In genomic region chr3:33044799-33045106, GRCm38 (mm10) we compare ENCODE assay signal across 18 mouse cellular contexts.
"Had no signal": no experiment of that assay in that cellular context is flagged by ENCODE, and none has a peak within 500 bp of the region (broad histone marks: within the 10 kb centered on the region; RNA-seq: fewer than 3 reads in every experiment).

No protein-coding gene starts in this region.

- H3K9me3 ChIP-seq: limb, embryonic 10.5 days; liver, embryonic 15.5 days; neural tube, embryonic 12.5 days had no signal

- H3K4me2 ChIP-seq: liver, embryonic 11.5 days; liver, embryonic 15.5 days; midbrain, embryonic 11.5 days; neural tube, embryonic 12.5 days had no signal

- H3K9ac ChIP-seq: liver, embryonic 15.5 days; neural tube, embryonic 12.5 days had no signal

- H3K36me3 ChIP-seq: limb, embryonic 10.5 days; liver, embryonic 15.5 days; neural tube, embryonic 12.5 days had no signal

- H3K4me1 ChIP-seq: limb, embryonic 10.5 days; liver, embryonic 15.5 days; neural tube, embryonic 12.5 days had no signal

- ATAC-seq: lung, postnatal 0 days had no signal

- H3K4me3 ChIP-seq: left cerebral cortex, adult 2 months; limb, embryonic 10.5 days; liver, embryonic 15.5 days; myocyte; neural tube, embryonic 12.5 days had no signal

- H3K27ac ChIP-seq: kidney, postnatal 0 days; left cerebral cortex, adult 2 months; limb, embryonic 10.5 days; liver, embryonic 15.5 days; neural tube, embryonic 12.5 days; stomach, postnatal 0 days had no signal

- DNase-seq: kidney, adult 11 months; kidney, adult 9 months; kidney, postnatal 4 days; lung, adult 2 months; lung, postnatal 36 days; right cerebral cortex, adult 18-20 months; right cerebral cortex, postnatal 25 days; thymus, postnatal 4 days had no signal

- H3K27me3 ChIP-seq: liver, embryonic 15.5 days; neural tube, embryonic 12.5 days had no signal
